In the genomic region with DNA sequence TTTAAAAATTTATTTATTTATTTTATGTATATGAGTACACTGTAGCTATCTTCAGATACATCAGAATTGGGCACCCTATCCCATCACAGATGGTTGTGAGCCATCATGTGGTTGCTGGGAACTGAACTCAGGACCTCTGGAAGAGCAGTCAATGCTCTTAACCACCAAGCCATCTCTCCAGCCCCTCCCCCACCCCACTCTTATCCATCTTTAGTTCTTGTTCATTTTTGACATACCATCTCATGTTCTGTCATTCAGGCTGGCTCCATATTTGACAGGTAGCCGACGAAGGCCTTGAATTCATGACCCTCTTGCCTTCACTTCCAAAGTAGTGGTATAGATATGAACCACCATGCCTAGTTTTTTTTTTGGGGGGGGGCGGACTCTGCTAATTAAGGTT, we compare ENCODE assay signal across 10 mouse cellular contexts. TPM values are rescaled to one million over a fixed set of nuclear protein-coding genes. Genes with fewer than 3 reads are reported as not detected.
DNase-seq lines count a peak whose midpoint lies in the region; ATAC-seq and TF ChIP-seq lines count a peak whose summit lies in the region.
"Not testable (repeated sequence)": the region's sequence is repeated elsewhere in the genome, so short reads cannot be mapped to it uniquely, and the experiment has no call there.
"Had no signal": no experiment of that assay in that cellular context is flagged by ENCODE, and none has a peak within 500 bp of the region (broad histone marks: within the 10 kb centered on the region; RNA-seq: fewer than 3 reads in every experiment).

No protein-coding gene starts in this region.

- not testable (repeated sequence) for DNase-seq in CH12.LX (ENCODE audit: extremely low read depth); MEL (ENCODE audit: low read depth, low spot score); liver, embryonic 13.5 days
- peak; percentile 53 for DNase-seq in midbrain, embryonic 11.5 days (ENCODE audit: low spot score, missing footprints)

- not testable (repeated sequence) for H3K9me3 ChIP-seq in CH12.LX (replicated peaks; ENCODE audit: low read length); MEL (replicated peaks; ENCODE audit: insufficient read depth, low read length); hindbrain, embryonic 16.5 days (ENCODE audit: control insufficient read depth, low read length); liver, embryonic 13.5 days (replicated peaks); midbrain, embryonic 11.5 days (ENCODE audit: control insufficient read depth, low read length)

- TF ChIP-seq POLR2A in CH12.LX (IDR thresholded peaks at IDR 0.05; ENCODE audit: low read depth, low read length); MEL (IDR thresholded peaks at IDR 0.05; ENCODE audit: control insufficient read depth in 1 of 2, insufficient read depth in 1 of 2, low read depth in 1 of 2, low read length in 2 of 2, poor library complexity in 1 of 2): not testable (repeated sequence)

- not testable (repeated sequence) for H3K79me2 ChIP-seq in CH12.LX (replicated peaks; ENCODE audit: control insufficient read depth, extremely low read depth, insufficient read depth, poor library complexity, severe bottlenecking); MEL (ENCODE audit: control insufficient read depth, insufficient read depth, low read length, poor library complexity)

- not testable (repeated sequence) for H3K4me2 ChIP-seq in CH12.LX (ENCODE audit: insufficient read depth, low read depth, poor library complexity, severe bottlenecking); hindbrain, embryonic 16.5 days (ENCODE audit: low read length); liver, embryonic 13.5 days; midbrain, embryonic 11.5 days

- TF ChIP-seq EP300 in CH12.LX (IDR thresholded peaks at IDR 0.05; ENCODE audit: low read length); MEL (IDR thresholded peaks at IDR 0.05; ENCODE audit: low read depth in 1 of 2, low read length in 2 of 2): not testable (repeated sequence)

- not testable (repeated sequence) for TF ChIP-seq CTCF in CH12.LX (conservative IDR thresholded peaks at IDR 0.05 in 1 of 2, IDR thresholded peaks at IDR 0.05 in 1 of 2; ENCODE audit: low read depth in 2 of 2, low read length in 2 of 2); MEL (IDR thresholded peaks at IDR 0.05 in 2 of 3, conservative IDR thresholded peaks at IDR 0.05 in 1 of 3; ENCODE audit: control insufficient read depth in 1 of 3, insufficient read depth in 1 of 3, low read depth in 2 of 3, low read length in 3 of 3, poor library complexity in 1 of 3, severe bottlenecking in 1 of 3)

- H3K36me3 ChIP-seq in CH12.LX (replicated peaks in 1 of 2; ENCODE audit: control insufficient read depth in 1 of 2, insufficient read depth in 1 of 2, low read length in 1 of 2); hindbrain, embryonic 16.5 days (ENCODE audit: control insufficient read depth, insufficient read depth, low read length); liver, embryonic 13.5 days; midbrain, embryonic 11.5 days (ENCODE audit: control insufficient read depth, insufficient read depth, low read length): not testable (repeated sequence)
- H3K36me3 ChIP-seq in MEL (ENCODE audit: control insufficient read depth in 1 of 2, insufficient read depth in 2 of 2, low read length in 2 of 2) = peaks cover 0 to 16% of the 10 kb centered on the region in 2 experiments; a peak in 2 of 4 replicates

- TF ChIP-seq RAD21 in CH12.LX (IDR thresholded peaks at IDR 0.05; ENCODE audit: low read depth, low read length); MEL (IDR thresholded peaks at IDR 0.05; ENCODE audit: low read depth, low read length): not testable (repeated sequence)

- dilution Hi-C loops in CH12.LX (cut with MboI; ENCODE audit: extremely low pct_ligation_motif_present, extremely low pct_unique_long_range_greater_than_20kb, low sequenced_read_pairs) = not testable (repeated sequence)

- not testable (repeated sequence) for H3K27me3 ChIP-seq in CH12.LX (replicated peaks); MEL (ENCODE audit: control insufficient read depth in 1 of 2, insufficient read depth in 2 of 2, low read length in 2 of 2); hindbrain, embryonic 16.5 days (replicated peaks; ENCODE audit: control insufficient read depth, insufficient read depth, low read length); liver, embryonic 13.5 days; midbrain, embryonic 11.5 days (ENCODE audit: control insufficient read depth, insufficient read depth, low read length)

- ATAC-seq in hindbrain, embryonic 16.5 days = 0 out of 2 replicates have a peak, but pooled peaks have one; percentile 4
- ATAC-seq in liver, embryonic 13.5 days (ENCODE audit: low read depth); midbrain, embryonic 11.5 days (ENCODE audit: low FRiP score): not testable (repeated sequence)

- H3K4me3 ChIP-seq in CH12.LX (replicated peaks in 1 of 3; ENCODE audit: low read depth in 2 of 3, low read length in 2 of 3, poor library complexity in 1 of 3); MEL (ENCODE audit: control insufficient read depth in 1 of 2, insufficient read depth in 1 of 2, low read depth in 2 of 2, low read length in 2 of 2); brown adipose tissue, adult 24 weeks (ENCODE audit: insufficient read depth, low read depth, low read length); hindbrain, embryonic 16.5 days (ENCODE audit: low read length); liver, embryonic 13.5 days (replicated peaks); midbrain, embryonic 11.5 days (ENCODE audit: low read depth, low read length): not testable (repeated sequence)

- not testable (repeated sequence) for H3K4me1 ChIP-seq in CH12.LX (ENCODE audit: control insufficient read depth in 1 of 2, insufficient read depth in 2 of 2); brown adipose tissue, adult 24 weeks (ENCODE audit: control insufficient read depth, insufficient read depth, insufficient read length, low read length); hindbrain, embryonic 16.5 days (ENCODE audit: control insufficient read depth, insufficient read depth, low read depth, low read length); midbrain, embryonic 11.5 days (ENCODE audit: control insufficient read depth, insufficient read depth, low read length)
- peaks cover 6 to 18% of the 10 kb centered on the region in 2 experiments for H3K4me1 ChIP-seq in MEL (ENCODE audit: control insufficient read depth in 1 of 2, insufficient read depth in 2 of 2, low read length in 2 of 2)
- peaks cover 41% of the 10 kb centered on the region for H3K4me1 ChIP-seq in liver, embryonic 13.5 days (replicated peaks)

- H3K9ac ChIP-seq in CH12.LX (ENCODE audit: insufficient read depth, low read depth); MEL (ENCODE audit: control insufficient read depth, low read depth, low read length, poor library complexity, severe bottlenecking); hindbrain, embryonic 16.5 days (ENCODE audit: low read depth, low read length); liver, embryonic 13.5 days; midbrain, embryonic 11.5 days (ENCODE audit: low read length): not testable (repeated sequence)

- 91% methylated on average over 3 of the region's 3 CpGs for WGBS in hindbrain, embryonic 16.5 days
- 84% methylated on average over 3 of the region's 3 CpGs for WGBS in liver, embryonic 13.5 days (ENCODE audit: insufficient replicate concordance)
- 98% methylated on average over 3 of the region's 3 CpGs for WGBS in midbrain, embryonic 11.5 days

- not testable (repeated sequence) for H3K27ac ChIP-seq in CH12.LX (ENCODE audit: insufficient read depth, low read depth); MEL (ENCODE audit: control insufficient read depth, low read depth, low read length); hindbrain, embryonic 16.5 days (ENCODE audit: low read depth, low read length); midbrain, embryonic 11.5 days (ENCODE audit: low read depth, low read length)
- H3K27ac ChIP-seq in brown adipose tissue, adult 24 weeks (replicated peaks; ENCODE audit: low read depth, low read length) = peak overlapping the region; percentile 60
- peak overlapping the region; percentile 11; the same call in 1 of the 2 replicates for H3K27ac ChIP-seq in liver, embryonic 13.5 days

- in situ Hi-C loops in CH12.LX (cut with MboI; ENCODE audit: low pct_ligation_motif_present, low pct_unique_long_range_greater_than_20kb, low sequenced_read_pairs) = loop anchor here (5.0 kb wide), 1 partner anchor 96 kb away; no protein-coding TSS in a partner anchor

RNA-seq across cellular contexts. Expression of a gene that starts 36.4 kb away (rescaled TPM):
- total RNA-seq in CH12.LX (2012; rRNA removed) (not detected in 2 replicates), CH12.LX (2014; rRNA removed) (not detected in 2 replicates), MEL (2012; rRNA removed) (not detected in 2 replicates)
- polyA plus RNA-seq in CH12.LX (2012; ENCODE audit: insufficient read length, low read depth) (not detected in 2 replicates), MEL (2012; ENCODE audit: insufficient read depth in 1 of 2, insufficient read length in 2 of 2, low read depth in 1 of 2, low replicate concordance in 2 of 2, missing spikeins in 1 of 2) (not detected)
- not detected in 2 replicates for polyA plus RNA-seq in brown adipose tissue, adult 24 weeks (2012; ENCODE audit: insufficient read depth, insufficient read length, missing spikeins)
- polyA plus RNA-seq in hindbrain, embryonic 16.5 days (2015; fragmentation: Nextera tagmentation; extraction: Ambion mirVana) = 413 and 454 TPM in 2 replicates
- polyA plus RNA-seq in liver, embryonic 13.5 days (2015; fragmentation: Nextera tagmentation; extraction: Ambion mirVana) = 0.58 and 0.71 TPM in 2 replicates
- polyA plus RNA-seq in midbrain, embryonic 11.5 days (2014; fragmentation: Nextera tagmentation; extraction: Ambion mirVana) = 179 and 186 TPM in 2 replicates
- polyA plus RNA-seq: activated CD4-positive, CD25-positive, alpha-beta regulatory T cell, adult 4 months; C2C12; CD4-positive, CD25-positive, alpha-beta regulatory T cell, adult 4 months; G1E had no signal

RNA-seq across cellular contexts. Expression of a gene that starts 36.9 kb away (rescaled TPM):
- total RNA-seq in CH12.LX (2012; rRNA removed) (15.1 and 22.5 TPM in 2 replicates), CH12.LX (2014; rRNA removed) (21.1 and 26.0 TPM in 2 replicates), MEL (2012; rRNA removed) (64.6 and 65.0 TPM in 2 replicates)
- polyA plus RNA-seq in CH12.LX (2012; ENCODE audit: insufficient read length, low read depth) (58.8 and 62.9 TPM in 2 replicates), MEL (2012; ENCODE audit: insufficient read depth in 1 of 2, insufficient read length in 2 of 2, low read depth in 1 of 2, low replicate concordance in 2 of 2, missing spikeins in 1 of 2) (100 to 1,000 TPM; 147 to 455 TPM)
- 31.8 and 36.0 TPM in 2 replicates for polyA plus RNA-seq in brown adipose tissue, adult 24 weeks (2012; ENCODE audit: insufficient read depth, insufficient read length, missing spikeins)
- 77.6 and 80.6 TPM in 2 replicates for polyA plus RNA-seq in hindbrain, embryonic 16.5 days (2015; fragmentation: Nextera tagmentation; extraction: Ambion mirVana)
- polyA plus RNA-seq in liver, embryonic 13.5 days (2015; fragmentation: Nextera tagmentation; extraction: Ambion mirVana) = 61.0 and 69.1 TPM in 2 replicates
- 73.5 and 79.6 TPM in 2 replicates for polyA plus RNA-seq in midbrain, embryonic 11.5 days (2014; fragmentation: Nextera tagmentation; extraction: Ambion mirVana)

Comparison
In these comparisons a context has a peak if more than half of its experiments do, and no peak if none do; other contexts are left out.
1. RNA of a gene that starts 36.4 kb away (polyA plus RNA-seq): 413 to 454 TPM in hindbrain, embryonic 16.5 days and 179 to 186 TPM in midbrain, embryonic 11.5 days; 0.58 to 0.71 TPM in liver, embryonic 13.5 days, not detected in CH12.LX, not detected in MEL and not detected in brown adipose tissue, adult 24 weeks; every median in the first group is over 100 times any median in the second.